In the genomic region with DNA sequence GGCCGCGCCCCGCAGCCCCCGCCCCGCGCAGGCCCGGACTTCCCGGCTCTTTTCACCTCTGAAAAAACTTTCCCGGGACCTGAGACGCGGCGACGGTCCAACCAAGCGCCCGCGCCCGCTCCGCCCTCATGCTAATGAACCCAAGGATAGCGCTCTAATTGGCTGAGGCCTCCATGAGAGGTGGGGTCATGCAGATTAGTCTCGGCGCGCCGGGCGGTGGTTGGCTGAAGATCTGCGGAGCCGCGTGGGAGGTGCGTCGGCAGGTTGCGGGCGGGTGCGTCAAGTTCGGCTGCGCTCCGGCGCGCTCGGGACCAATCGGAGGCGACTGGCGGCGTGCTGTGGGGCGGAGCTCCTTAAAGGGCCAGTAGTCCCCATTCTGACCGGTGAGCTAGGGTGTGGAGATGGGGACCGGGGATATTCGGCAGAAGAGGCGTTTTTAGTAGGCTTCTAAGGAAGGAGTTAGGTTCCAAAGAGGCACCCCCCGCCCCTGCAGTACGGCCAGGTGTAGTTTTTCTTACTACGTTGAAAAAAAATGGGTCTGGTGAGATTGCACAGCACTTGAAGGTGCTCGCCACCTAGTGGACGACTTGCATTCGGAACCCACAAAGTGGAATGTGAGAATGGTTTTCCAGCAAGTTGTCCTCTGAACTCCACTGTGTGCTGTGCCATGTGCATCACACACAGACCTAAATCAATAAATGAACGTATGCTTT, we compare ENCODE assay signal across 8 mouse cellular contexts. TPM values are rescaled to one million over a fixed set of nuclear protein-coding genes. Genes with fewer than 3 reads are reported as not detected.
DNase-seq lines count a peak whose midpoint lies in the region; ATAC-seq and TF ChIP-seq lines count a peak whose summit lies in the region.

Gene Hmg20b, minus strand, starts transcription at position 130 of the 713 bp plus-strand sequence.

- H3K27ac ChIP-seq in embryonic facial prominence, embryonic 13.5 days, result peak within 1 kb of the TSS; percentile 73
- H3K27ac ChIP-seq in kidney, adult 2 months (ENCODE audit: insufficient read depth, low read depth, low read length), result peak within 1 kb of the TSS; percentile 85
- peak within 1 kb of the TSS; percentile 81 for H3K27ac ChIP-seq in limb, embryonic 12.5 days
- peak within 1 kb of the TSS; percentile 72 for H3K27ac ChIP-seq in midbrain, embryonic 15.5 days
- peak within 1 kb of the TSS; percentile 73 for H3K27ac ChIP-seq in spleen, adult 2 months (ENCODE audit: insufficient read depth, low read length)

- peaks cover 46% of the 10 kb centered on the region for H3K4me1 ChIP-seq in embryonic facial prominence, embryonic 13.5 days
- H3K4me1 ChIP-seq in kidney, adult 2 months (ENCODE audit: control insufficient read depth, insufficient read depth, low read length), result peaks cover 10% of the 10 kb centered on the region; the same call in 1 of the 2 replicates
- H3K4me1 ChIP-seq in limb, embryonic 12.5 days (replicated peaks), result peaks cover 47% of the 10 kb centered on the region
- peaks cover 20% of the 10 kb centered on the region for H3K4me1 ChIP-seq in midbrain, embryonic 15.5 days
- peaks cover 16% of the 10 kb centered on the region for H3K4me1 ChIP-seq in spleen, adult 2 months (ENCODE audit: control insufficient read depth, insufficient read depth, insufficient read length)

- H3K9me3 ChIP-seq in embryonic facial prominence, embryonic 13.5 days, result no peaks in the 10 kb centered on the region
- no peaks in the 10 kb centered on the region for H3K9me3 ChIP-seq in limb, embryonic 12.5 days
- H3K9me3 ChIP-seq in midbrain, embryonic 15.5 days, result no peaks in the 10 kb centered on the region

- no peak for TF ChIP-seq POLR2A in kidney, adult 2 months (IDR thresholded peaks at IDR 0.05; ENCODE audit: low read depth, low read length)
- no peak for TF ChIP-seq POLR2A in spleen, adult 2 months (IDR thresholded peaks at IDR 0.05; ENCODE audit: low read depth, low read length)

- under 1% methylated on average over 54 of the region's 54 CpGs for WGBS in embryonic facial prominence, embryonic 13.5 days
- WGBS in kidney, adult 2 months, result under 1% methylated on average over 54 of the region's 54 CpGs
- WGBS in limb, embryonic 12.5 days, result under 1% methylated on average over 54 of the region's 54 CpGs
- under 1% methylated on average over 54 of the region's 54 CpGs for WGBS in midbrain, embryonic 15.5 days
- 1% methylated on average over 54 of the region's 54 CpGs for WGBS in spleen, adult 2 months

- peak within 1 kb of the TSS; percentile 82 for H3K4me3 ChIP-seq in embryonic facial prominence, embryonic 13.5 days
- peak within 1 kb of the TSS; percentile 95 for H3K4me3 ChIP-seq in kidney, adult 2 months (ENCODE audit: insufficient read depth, low read depth, low read length)
- H3K4me3 ChIP-seq in limb, embryonic 12.5 days (replicated peaks), result peak within 1 kb of the TSS; percentile 94
- peak within 1 kb of the TSS; percentile 60 for H3K4me3 ChIP-seq in midbrain, embryonic 15.5 days
- peak within 1 kb of the TSS; percentile 87 for H3K4me3 ChIP-seq in spleen, adult 2 months (ENCODE audit: extremely low read depth, insufficient read depth, insufficient read length)

- H3K9ac ChIP-seq in embryonic facial prominence, embryonic 13.5 days, result peak within 1 kb of the TSS; percentile 93
- peak within 1 kb of the TSS; percentile 91 for H3K9ac ChIP-seq in limb, embryonic 12.5 days (replicated peaks)
- H3K9ac ChIP-seq in midbrain, embryonic 15.5 days, result peak within 1 kb of the TSS; percentile 46

- peak; percentile 87 for TF ChIP-seq CTCF in kidney, adult 2 months (conservative IDR thresholded peaks at IDR 0.05; ENCODE audit: insufficient read depth, insufficient read length, low read depth, low read length)
- TF ChIP-seq CTCF in spleen, adult 2 months (IDR thresholded peaks at IDR 0.05; ENCODE audit: extremely low read depth, insufficient read depth, insufficient read length, insufficient replicate concordance), result peak; percentile 70; the same call in 1 of the 2 replicates

- ATAC-seq in embryonic facial prominence, embryonic 13.5 days (ENCODE audit: insufficient number of reproducible peaks, insufficient read depth, low FRiP score, low TSS enrichment, low read depth), result peak; percentile 92
- peak; percentile 90 for ATAC-seq in limb, embryonic 12.5 days (ENCODE audit: insufficient number of reproducible peaks, insufficient read depth, low FRiP score, low TSS enrichment, low read depth)
- peak; percentile 96 for ATAC-seq in midbrain, embryonic 15.5 days (replicated peaks)

- peaks cover 23% of the 10 kb centered on the region for H3K27me3 ChIP-seq in embryonic facial prominence, embryonic 13.5 days
- no peaks in the 10 kb centered on the region for H3K27me3 ChIP-seq in kidney, adult 2 months (replicated peaks; ENCODE audit: control insufficient read depth, insufficient read depth, low read length)
- peaks cover 23% of the 10 kb centered on the region for H3K27me3 ChIP-seq in limb, embryonic 12.5 days
- peaks cover 9% of the 10 kb centered on the region for H3K27me3 ChIP-seq in midbrain, embryonic 15.5 days (replicated peaks)
- H3K27me3 ChIP-seq in spleen, adult 2 months (ENCODE audit: control insufficient read depth, insufficient read depth, low read length), result no peaks in the 10 kb centered on the region

- peak within 1 kb of the TSS; percentile 92 for H3K4me2 ChIP-seq in embryonic facial prominence, embryonic 13.5 days
- H3K4me2 ChIP-seq in limb, embryonic 12.5 days, result peak within 1 kb of the TSS; percentile 92
- peak within 1 kb of the TSS; percentile 86 for H3K4me2 ChIP-seq in midbrain, embryonic 15.5 days

- peak; percentile 100 for DNase-seq in 3134 (ENCODE audit: extremely low read depth, insufficient read length, low spot score)
- DNase-seq in adrenal gland, postnatal 36 days, result peak; percentile 99
- peak; percentile 99 to 100 for DNase-seq in heart, adult 18-20 months
- peak; percentile 100 for DNase-seq in kidney, adult 2 months
- DNase-seq in spleen, adult 2 months (ENCODE audit: low read depth in 1 of 2, low spot score in 2 of 2), result peak; percentile 96 to 99

- peaks cover 23% of the 10 kb centered on the region for H3K36me3 ChIP-seq in embryonic facial prominence, embryonic 13.5 days
- no peaks in the 10 kb centered on the region for H3K36me3 ChIP-seq in kidney, adult 2 months (ENCODE audit: control insufficient read depth, insufficient read depth, low read length)
- peaks cover 25% of the 10 kb centered on the region for H3K36me3 ChIP-seq in limb, embryonic 12.5 days
- no peaks in the 10 kb centered on the region for H3K36me3 ChIP-seq in midbrain, embryonic 15.5 days (replicated peaks)
- no peaks in the 10 kb centered on the region; the same call in 1 of the 2 replicates for H3K36me3 ChIP-seq in spleen, adult 2 months (ENCODE audit: control insufficient read depth, insufficient read depth, low read length)

RNA-seq across cellular contexts. Expression of gene Hmg20b, which starts in this region (rescaled TPM):
- 10 to 100 TPM; 88.9 to 92.3 TPM for total RNA-seq in adrenal gland, postnatal 36 days (2021)
- 109 and 113 TPM in 2 replicates for polyA plus RNA-seq in embryonic facial prominence, embryonic 13.5 days (2015; fragmentation: Nextera tagmentation; extraction: Ambion mirVana)
- total RNA-seq in heart, adult 18-20 months (2021), result 10 to 100 TPM; 57.1 to 62.2 TPM
- polyA plus RNA-seq in kidney, adult 2 months (2012; rRNA removed), result 66.4 and 82.1 TPM in 2 replicates
- polyA plus RNA-seq in limb, embryonic 12.5 days (2016; fragmentation: Nextera tagmentation; extraction: Ambion mirVana), result 122 TPM in 2 replicates
- 26.6 and 29.9 TPM in 2 replicates for polyA plus RNA-seq in midbrain, embryonic 15.5 days (2015; fragmentation: Nextera tagmentation; extraction: Ambion mirVana)
- polyA plus RNA-seq in spleen, adult 2 months (2012; rRNA removed), result 74.8 and 92.9 TPM in 2 replicates

Comparison
In these comparisons a context has a peak if more than half of its experiments do, and no peak if none do; other contexts are left out.
1. Peak in every context shown above with its lines: DNase-seq, ATAC-seq, H3K4me3 ChIP-seq and H3K27ac ChIP-seq.